Mouse (Mus musculus) R1 (cell line): Measurements from ENCODE around the gene Iqcd.

Experiments used
- DNase-seq: peaks from one replicate; pipeline ENCODE4 v3.0.0-alpha.2; 2018; ENCODE audit warnings: low read depth, low spot score

The Iqcd gene

GRCm38 (mm10) chr5:120628624-120629023 lies 39.8 kb downstream of the Iqcd start:
- no peak for DNase-seq

GRCm38 (mm10) chr5:120631128-120631527 lies 42.3 kb downstream of the Iqcd start:
- no peak for DNase-seq

GRCm38 (mm10) chr5:120631892-120632291 lies 43.1 kb downstream of the Iqcd start:
- no peak for DNase-seq

GRCm38 (mm10) chr5:120634131-120634530 lies 45.3 kb downstream of the Iqcd start, which contains the start of gene Cfap73:
Gene Cfap73 (minus strand): TSS chr5:120634235.
- DNase-seq, result no peak

GRCm38 (mm10) chr5:120634860-120635259 lies 46.0 kb downstream of the Iqcd start:
- DNase-seq, result no peak

GRCm38 (mm10) chr5:120635633-120636032 lies 46.8 kb downstream of the Iqcd start:
- peak; percentile 57 for DNase-seq

GRCm38 (mm10) chr5:120640094-120640493 lies 51.3 kb downstream of the Iqcd start:
- no peak for DNase-seq

GRCm38 (mm10) chr5:120643365-120644085 lies 54.7 kb downstream of the Iqcd start:
- no peak for DNase-seq

GRCm38 (mm10) chr5:120644227-120644626 lies 55.4 kb downstream of the Iqcd start:
- no peak for DNase-seq

GRCm38 (mm10) chr5:120645851-120646250 lies 57.0 kb downstream of the Iqcd start:
- DNase-seq, result no peak

- no peak for DNase-seq
Measured at GRCm38 (mm10) chr5:120647361-120647760, 58.5 kb downstream of the Iqcd start.

GRCm38 (mm10) chr5:120647814-120648491 lies 59.1 kb downstream of the Iqcd start:
- no peak for DNase-seq

GRCm38 (mm10) chr5:120648569-120649373 lies 60.0 kb downstream of the Iqcd start, which contains the start of gene Rasal1:
Gene Rasal1 (plus strand): TSS chr5:120648812.
- DNase-seq, result peak; percentile 73

GRCm38 (mm10) chr5:120649374-120649933 lies 60.6 kb downstream of the Iqcd start:
- DNase-seq, result no peak

GRCm38 (mm10) chr5:120649938-120650337 lies 61.1 kb downstream of the Iqcd start:
- DNase-seq, result no peak

- no peak for DNase-seq
Measured at GRCm38 (mm10) chr5:120651230-120651629, 62.4 kb downstream of the Iqcd start.

- DNase-seq, result no peak
Measured at GRCm38 (mm10) chr5:120652915-120653701, 64.3 kb downstream of the Iqcd start.

- DNase-seq, result no peak
Measured at GRCm38 (mm10) chr5:120653873-120654272, 65.1 kb downstream of the Iqcd start.

- DNase-seq, result no peak
Measured at GRCm38 (mm10) chr5:120656281-120656751, 67.5 kb downstream of the Iqcd start.
